Mouse (Mus musculus) adrenal gland, adult (tissue): ENCODE data around the gene Plekhb1.

Source experiments
- DNase-seq, 2 experiments: peaks; one replicate each; pipeline ENCODE4 v3.0.0; 2022 to 2023; ENCODE audit warnings: low spot score in 1 of 2; ENCODE audit not compliant: inconsistent age in 2 of 2

Gene Plekhb1

DNA sequence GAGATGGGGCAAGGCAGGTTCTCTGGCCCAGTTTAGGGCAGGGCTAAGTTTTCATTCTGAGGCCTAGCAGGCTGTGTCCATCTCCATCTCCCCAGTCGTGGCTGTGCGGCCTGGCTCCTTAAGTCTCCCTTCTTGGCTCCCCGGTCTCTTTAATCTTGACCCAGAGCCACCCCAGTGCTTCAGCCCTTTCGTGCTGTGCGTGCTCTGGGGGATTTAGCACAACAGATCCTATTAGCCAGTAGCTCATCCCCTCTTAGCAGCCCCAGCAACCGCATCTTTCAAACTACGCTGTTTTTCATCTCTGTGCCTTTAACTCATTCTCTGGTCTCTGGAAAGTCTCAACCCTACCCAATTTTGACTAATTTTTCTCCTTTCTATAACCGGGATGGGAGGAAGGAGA is at the start of gene Plekhb1:
TSS of gene Plekhb1 (minus strand) at position 184 of the 400 bp plus-strand sequence.
- no peak for DNase-seq

GRCm38 (mm10) chr7:100706883-100707480 is 44.8 kb upstream of the Plekhb1 start:
- no peak for DNase-seq

- DNase-seq = peak; percentile 95 to 98
These were observed 44.1 kb upstream of the Plekhb1 start, which contains the start of gene Fam168a for GRCm38 (mm10) chr7:100706143-100706841. Gene Fam168a, plus strand, starts transcription at chr7:100706635.

- DNase-seq = peak; percentile 31 to 83
These were observed 37.9 kb upstream of the Plekhb1 start for GRCm38 (mm10) chr7:100699771-100700770.

DNA sequence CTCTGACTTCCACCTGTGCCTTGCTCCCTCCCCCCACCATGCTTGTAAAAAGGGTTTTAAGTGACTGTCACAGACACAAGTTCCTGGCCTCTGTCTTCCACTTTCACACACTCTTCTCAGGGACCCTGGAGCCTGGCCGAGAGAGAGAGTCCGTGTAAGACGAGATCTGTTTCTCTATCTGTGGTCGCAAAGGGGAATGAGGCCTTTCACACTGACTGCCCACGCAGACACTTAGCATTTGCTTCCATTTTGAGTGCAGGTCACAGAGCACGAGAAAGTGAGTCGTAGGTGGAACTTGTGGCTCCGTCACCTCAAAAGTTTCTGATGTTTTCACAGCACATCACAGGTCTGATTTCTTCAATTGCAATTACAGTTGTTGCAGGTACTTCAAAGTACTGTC is 31.0 kb upstream of the Plekhb1 start:
- no peak for DNase-seq

DNA sequence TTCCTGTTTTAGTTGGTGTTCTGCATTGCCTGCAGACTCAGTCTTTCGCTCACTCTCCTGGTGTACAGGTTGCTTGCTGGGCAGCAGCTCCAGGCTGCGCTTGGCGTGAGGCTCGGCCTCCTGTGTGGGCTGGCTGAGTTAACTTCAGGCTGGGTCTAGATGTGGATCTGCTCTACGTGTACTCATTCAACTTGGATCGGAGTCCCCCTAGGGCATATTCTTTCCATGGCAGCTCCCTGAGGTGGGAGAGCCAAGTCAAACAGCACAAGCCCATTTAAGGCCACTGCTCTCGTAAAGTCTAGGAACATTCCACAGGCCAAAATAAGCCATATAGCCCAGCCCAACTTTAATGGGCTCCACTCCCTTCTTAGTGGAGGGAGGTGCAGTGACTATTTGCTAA is 26.3 kb upstream of the Plekhb1 start:
- no peak for DNase-seq

- peak; percentile 79 to 88 for DNase-seq
These were observed 23.1 kb upstream of the Plekhb1 start for GRCm38 (mm10) chr7:100685061-100686030.

DNA sequence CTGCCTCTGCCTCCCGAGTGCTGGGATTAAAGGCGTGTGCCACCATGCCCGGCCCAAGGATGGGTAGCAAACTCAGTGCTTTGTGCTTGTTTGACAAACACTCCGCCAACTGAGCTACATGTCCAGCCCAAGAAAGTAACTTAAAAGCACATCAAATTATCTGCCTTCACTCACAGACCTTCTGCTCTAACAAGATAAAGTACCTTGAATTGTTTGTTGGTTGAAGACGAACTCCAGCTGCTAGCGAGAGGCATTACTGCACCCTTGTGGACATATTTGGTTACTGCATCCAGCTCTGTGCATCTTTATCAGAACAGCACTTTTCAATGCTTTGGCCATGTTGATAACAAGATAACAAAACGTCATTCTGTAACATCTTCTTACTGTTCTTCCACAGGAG is 22.3 kb upstream of the Plekhb1 start:
- peak; percentile 38 to 79 for DNase-seq

DNA sequence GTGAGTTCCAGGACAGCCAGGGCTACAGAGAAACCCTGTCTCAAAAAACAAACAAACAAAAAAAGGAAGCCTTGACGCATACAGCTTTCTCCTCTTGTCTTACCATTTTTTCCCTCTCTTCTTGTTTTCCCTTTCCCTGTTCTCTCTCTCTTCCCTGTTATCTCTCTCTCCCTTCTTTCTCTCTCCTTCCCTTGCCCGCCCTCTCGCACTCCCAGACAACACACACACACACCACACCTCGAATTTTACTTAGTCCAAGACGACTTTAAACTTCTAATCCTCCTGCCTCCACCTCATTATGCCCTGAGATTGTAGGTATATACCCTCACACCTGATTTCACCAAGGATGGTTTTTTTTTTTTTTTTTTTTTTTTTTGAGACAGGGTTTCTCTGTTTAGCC is 21.9 kb upstream of the Plekhb1 start:
- no peak for DNase-seq

GRCm38 (mm10) chr7:100683241-100683640 is 21.0 kb upstream of the Plekhb1 start:
- no peak for DNase-seq

GRCm38 (mm10) chr7:100681132-100681531 is 18.9 kb upstream of the Plekhb1 start:
- DNase-seq = no peak

GRCm38 (mm10) chr7:100678948-100679880 is 17.0 kb upstream of the Plekhb1 start:
- no peak for DNase-seq

DNA sequence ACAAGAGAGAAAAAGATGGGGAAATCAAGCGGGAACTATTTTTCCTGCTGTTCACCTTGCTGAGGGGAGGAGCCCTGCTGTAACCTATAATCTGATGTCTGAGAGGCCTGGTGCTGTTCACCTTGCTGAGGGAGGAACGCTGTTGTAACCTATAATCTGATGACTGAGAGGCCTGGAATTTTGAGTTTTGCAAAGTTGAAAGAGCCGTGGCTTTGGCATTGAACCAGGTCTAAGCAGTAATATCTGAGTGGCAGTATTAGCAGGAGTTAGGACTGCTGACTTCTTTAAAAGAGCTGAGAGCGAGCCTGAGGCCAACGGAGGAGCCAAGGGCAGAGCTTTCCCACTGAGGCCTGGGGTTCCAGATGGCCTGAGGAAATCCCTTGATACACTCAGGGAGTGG is 15.8 kb upstream of the Plekhb1 start:
- peak in 1 of 2 experiments; percentile 51 for DNase-seq

DNA sequence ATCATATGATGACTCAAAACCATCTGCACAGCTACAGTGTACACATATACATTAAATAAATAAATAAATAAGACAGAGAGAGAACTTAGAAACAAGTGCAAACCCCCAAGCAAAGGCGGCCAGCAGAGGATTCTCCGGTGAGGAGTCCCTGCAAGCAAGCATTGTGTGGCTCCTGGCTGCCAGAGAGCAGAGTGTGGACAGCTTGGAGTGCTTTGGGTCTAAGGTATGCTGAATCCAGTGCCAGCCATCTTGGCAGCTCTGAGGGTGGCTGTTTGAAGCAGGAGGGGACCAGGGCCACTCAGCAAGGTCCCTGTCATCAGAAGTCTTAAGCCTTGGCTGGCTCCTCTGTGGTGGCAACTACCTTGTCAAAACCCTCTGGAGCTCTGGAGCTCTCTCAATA is 12.7 kb upstream of the Plekhb1 start:
- DNase-seq = no peak

DNA sequence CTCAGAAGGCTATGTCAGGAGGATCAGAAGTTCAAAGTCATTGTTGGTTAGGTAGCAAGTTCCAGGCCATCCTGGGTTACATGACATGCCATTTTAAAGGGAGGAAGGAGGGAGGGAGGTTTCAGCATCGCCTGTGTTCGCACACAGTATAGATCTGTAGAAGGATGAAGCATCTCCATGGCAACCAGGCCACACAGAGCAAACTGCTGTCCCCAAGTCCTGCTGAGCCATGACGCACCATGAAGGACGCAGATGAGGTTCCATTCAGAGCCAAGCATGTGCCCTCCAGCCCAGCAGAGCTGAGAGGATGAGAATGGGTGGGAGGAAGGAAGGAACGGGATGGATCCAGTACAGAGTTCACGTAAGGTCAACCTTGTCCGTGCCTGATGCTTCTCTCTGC is 11.2 kb upstream of the Plekhb1 start:
- DNase-seq = no peak

GRCm38 (mm10) chr7:100670646-100671045 is 8.4 kb upstream of the Plekhb1 start:
- no peak for DNase-seq

DNA sequence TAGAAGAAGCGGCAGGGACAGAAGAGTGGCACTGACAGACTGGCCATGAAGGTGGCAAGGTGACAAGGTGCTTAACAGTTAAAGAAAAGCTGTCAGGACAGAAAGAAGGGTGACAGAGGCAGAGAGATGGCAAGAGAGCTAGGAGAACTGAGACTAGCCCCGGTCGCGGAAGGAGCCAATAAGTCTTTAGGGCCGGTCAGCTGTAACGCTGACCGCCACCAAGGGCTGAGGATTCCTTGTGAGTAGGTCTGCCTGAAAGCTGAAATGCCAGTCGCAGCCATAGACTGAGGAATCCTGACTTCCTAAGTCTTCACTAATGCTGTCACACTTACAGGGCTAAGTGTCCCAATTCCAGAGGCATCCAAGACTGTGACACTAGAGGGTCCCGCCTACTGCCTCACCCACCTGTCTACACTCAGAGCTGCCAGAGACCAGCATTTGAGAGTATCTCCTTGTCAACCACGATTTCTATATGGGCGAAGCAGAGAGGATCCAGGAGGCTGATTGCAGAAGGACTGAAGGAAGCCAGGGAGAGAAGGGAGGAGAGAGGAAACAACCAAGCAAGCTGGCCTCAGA is 1.6 kb upstream of the Plekhb1 start:
- DNase-seq = no peak

DNA sequence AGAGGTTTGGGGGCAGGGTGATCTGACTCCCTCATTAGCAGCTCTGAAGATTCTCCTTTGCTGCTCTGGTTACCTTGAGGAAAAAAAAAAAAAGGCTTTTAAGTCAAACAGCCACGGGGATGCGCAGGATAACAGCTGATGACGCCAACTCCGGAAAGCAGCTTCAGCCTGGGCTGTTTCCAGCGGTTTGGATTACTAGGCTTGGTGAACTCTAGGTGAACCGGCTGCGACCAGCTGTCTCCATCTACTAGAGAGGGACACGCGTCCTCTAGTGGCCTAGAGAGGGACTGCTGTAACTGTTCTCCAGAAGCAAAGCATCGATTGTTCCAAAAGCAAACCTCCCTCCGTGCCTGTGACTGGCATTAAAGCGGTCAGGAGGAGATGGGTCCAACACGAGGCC is 976 bp upstream of the Plekhb1 start:
- DNase-seq = peak; percentile 87 to 95

DNA sequence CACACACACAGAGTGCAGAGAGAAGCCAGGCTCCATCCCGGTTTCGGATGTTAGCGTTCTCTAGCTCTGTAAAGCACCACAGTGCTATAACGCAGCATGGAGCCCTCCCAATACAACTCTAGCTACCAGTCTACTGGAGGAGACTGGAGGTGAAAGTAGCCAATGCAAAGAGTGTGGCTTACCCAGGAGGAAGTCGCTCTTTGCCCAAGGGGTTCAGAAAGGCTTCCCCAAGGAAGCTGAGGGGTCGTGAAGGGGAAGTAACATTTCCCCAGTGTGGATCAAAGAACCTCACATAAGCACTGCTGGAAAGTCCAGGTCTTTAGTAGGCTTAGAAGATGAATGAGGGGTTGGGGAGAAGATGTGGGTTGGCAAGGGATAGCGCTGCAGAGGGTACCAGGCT is 950 bp downstream of the Plekhb1 start:
- DNase-seq = no peak
